Mouse (Mus musculus) intestine, postnatal 0 days (tissue): ENCODE results near the gene Ccdc85c. TPM values are rescaled to one million over a fixed set of nuclear protein-coding genes. Genes with fewer than 3 reads are reported as not detected.

Experiments
- ATAC-seq: fragments of 200-750 bp; cut with Nextera tagmentation; 2 replicates; pipeline ENCODE4 v1.8.0; 2017; ENCODE audit warnings: mild to moderate bottlenecking, moderate TSS enrichment, moderate library complexity
- H3K27ac ChIP-seq: fragments of 300-500 bp; sonication (generic); 2 replicates; pipeline ENCODE4 v1.5.1; 2014; ENCODE audit warnings: mild to moderate bottlenecking, low read depth, low read length, moderate library complexity
- H3K27me3 ChIP-seq: fragments of 300-500 bp; sonication (generic); replicated peaks from 2 replicates; pipeline ENCODE4 v1.6.1; 2014; ENCODE audit warnings: low read length, mixed read lengths; ENCODE audit not compliant: control insufficient read depth, insufficient read depth
- H3K36me3 ChIP-seq: fragments of 300-500 bp; sonication (generic); 2 replicates; pipeline ENCODE4 v1.6.1; 2014; ENCODE audit warnings: mild to moderate bottlenecking, moderate library complexity; ENCODE audit not compliant: control insufficient read depth, insufficient read depth
- H3K4me1 ChIP-seq: fragments of 300-500 bp; sonication (generic); replicated peaks from 2 replicates; pipeline ENCODE4 v1.6.1; 2014; ENCODE audit warnings: antibody characterized with exemption, low read length, mixed read lengths; ENCODE audit not compliant: control insufficient read depth, insufficient read depth
- H3K4me2 ChIP-seq: fragments of 300-500 bp; sonication (generic); replicated peaks from 2 replicates; pipeline ENCODE4 v1.6.1; 2014; ENCODE audit warnings: low read depth, mild to moderate bottlenecking, moderate library complexity
- H3K4me3 ChIP-seq: fragments of 300-500 bp; sonication (generic); 2 replicates; pipeline ENCODE4 v1.5.1; 2014; ENCODE audit warnings: low read depth, low read length
- H3K9ac ChIP-seq: fragments of 300-500 bp; sonication (generic); 2 replicates; pipeline ENCODE4 v1.6.1; 2014; ENCODE audit warnings: mild to moderate bottlenecking, low read depth, low read length
- H3K9me3 ChIP-seq: fragments of 300-500 bp; sonication (generic); 2 replicates; pipeline ENCODE4 v1.6.1; 2016; ENCODE audit warnings: mixed run types; ENCODE audit not compliant: control insufficient read depth
- CTCF ChIP-seq: sonication (generic); IDR thresholded peaks from 2 replicates; pipeline ENCODE4 v1.5.1; 2016; ENCODE audit warnings: low read depth, mild to moderate bottlenecking, control low read depth, antibody characterized with exemption, moderate library complexity
- WGBS: fragments of 180-500 bp; shearing (Covaris S2); extraction: QIAGEN DNeasy Blood & Tissue Kit; methylation state at CpG from one replicate; pipeline ENCODE4 v1.1.7; 2014; 5-methylcytosine and 5-hydroxymethylcytosine counted together
- polyA plus RNA-seq: library from polyadenylated mRNA; unstranded; fragments of >200 nt; fragmentation: Nextera tagmentation; extraction: Ambion mirVana; gene quantifications from 2 replicates; pipeline ENCODE4 v1.2.1, GENCODE M21; 2015

Gene Ccdc85c
- polyA plus RNA-seq, 1 experiment from 2014 or later: 10.1 TPM

DNA sequence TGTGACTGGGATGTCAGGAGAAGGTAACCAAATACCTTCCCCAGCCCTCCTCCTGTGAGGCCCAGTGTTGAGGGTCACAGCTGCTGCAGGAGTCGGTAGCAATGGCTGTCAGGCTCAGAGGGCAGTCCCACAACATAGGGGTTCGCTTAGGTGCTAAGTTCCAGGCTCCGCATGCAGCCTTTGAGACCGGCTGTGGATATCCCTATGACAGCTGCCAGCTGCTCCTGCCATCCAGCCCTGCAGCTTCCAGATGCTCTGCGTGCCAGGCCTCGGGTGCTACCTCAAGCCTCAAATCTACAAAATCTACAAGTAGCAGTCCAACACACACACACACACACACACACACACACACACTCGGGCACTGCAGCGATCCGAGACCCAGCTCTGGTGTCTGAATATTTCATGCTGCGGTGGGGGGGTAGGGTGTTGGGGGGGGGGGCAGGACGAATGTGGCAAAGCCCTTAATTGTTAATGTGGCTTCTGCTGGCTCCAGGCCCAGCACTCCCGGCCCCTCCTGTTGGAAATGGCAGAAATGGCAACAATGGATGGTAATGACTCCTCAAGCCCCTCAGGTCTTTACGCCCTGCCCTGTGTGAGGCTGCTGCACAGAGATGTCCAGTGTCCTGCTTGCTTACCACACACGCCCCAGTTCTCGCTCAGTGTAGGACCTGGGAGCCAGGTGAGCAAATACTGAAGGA is 3.1 kb upstream of the Ccdc85c start:
- WGBS: 69% methylated on average over 15 of the region's 15 CpGs
- Histone ChIP-seq H3K4me1 (0 out of 2 replicates have a peak, but pooled peaks cover 6% of the 10 kb centered on the region), H3K27me3 (no peaks in the 10 kb centered on the region), H3K4me3 (no peak overlapping the region), H3K27ac (no peak overlapping the region), H3K9me3 (no peaks in the 10 kb centered on the region), H3K36me3 (no peaks in the 10 kb centered on the region), H3K4me2 (no peak overlapping the region), H3K9ac (no peak overlapping the region)
- no peak for ATAC-seq
- no peak for TF ChIP-seq CTCF

DNA sequence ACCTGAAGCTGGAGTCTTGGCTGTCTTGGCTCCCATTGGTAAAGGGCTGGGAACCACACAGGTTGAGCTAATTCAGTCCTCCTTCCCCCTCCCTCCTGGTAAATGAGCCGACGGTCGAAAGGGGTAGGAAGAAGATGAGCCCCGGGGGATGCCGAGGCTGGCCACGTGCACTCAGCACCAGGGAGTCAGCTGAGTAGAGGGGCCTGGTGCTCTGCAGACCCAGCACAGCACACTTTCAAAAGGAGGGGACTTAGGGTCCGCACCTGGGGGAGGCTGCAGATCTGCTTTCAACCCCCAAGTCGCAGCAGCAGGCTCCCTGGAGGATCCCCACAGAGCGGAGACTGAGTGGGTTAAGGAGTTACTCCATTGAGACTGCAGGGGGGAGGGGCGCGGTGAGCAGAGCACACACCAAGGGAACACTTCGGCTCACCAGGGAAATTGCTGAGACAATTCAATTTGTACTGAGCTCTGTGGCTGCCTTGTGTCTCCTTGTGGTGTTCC is 2.2 kb upstream of the Ccdc85c start:
- Histone ChIP-seq H3K9me3 (no peaks in the 10 kb centered on the region), H3K4me3 (no peak overlapping the region), H3K4me1 (0 out of 2 replicates have a peak, but pooled peaks cover 6% of the 10 kb centered on the region), H3K27ac (no peak overlapping the region), H3K4me2 (no peak overlapping the region), H3K9ac (no peak overlapping the region), H3K36me3 (no peaks in the 10 kb centered on the region), H3K27me3 (no peaks in the 10 kb centered on the region)
- ATAC-seq: no peak
- 41% methylated on average over 12 of the region's 12 CpGs for WGBS
- TF ChIP-seq CTCF: 0 out of 2 replicates have a peak, but pooled peaks have one; percentile 17

DNA sequence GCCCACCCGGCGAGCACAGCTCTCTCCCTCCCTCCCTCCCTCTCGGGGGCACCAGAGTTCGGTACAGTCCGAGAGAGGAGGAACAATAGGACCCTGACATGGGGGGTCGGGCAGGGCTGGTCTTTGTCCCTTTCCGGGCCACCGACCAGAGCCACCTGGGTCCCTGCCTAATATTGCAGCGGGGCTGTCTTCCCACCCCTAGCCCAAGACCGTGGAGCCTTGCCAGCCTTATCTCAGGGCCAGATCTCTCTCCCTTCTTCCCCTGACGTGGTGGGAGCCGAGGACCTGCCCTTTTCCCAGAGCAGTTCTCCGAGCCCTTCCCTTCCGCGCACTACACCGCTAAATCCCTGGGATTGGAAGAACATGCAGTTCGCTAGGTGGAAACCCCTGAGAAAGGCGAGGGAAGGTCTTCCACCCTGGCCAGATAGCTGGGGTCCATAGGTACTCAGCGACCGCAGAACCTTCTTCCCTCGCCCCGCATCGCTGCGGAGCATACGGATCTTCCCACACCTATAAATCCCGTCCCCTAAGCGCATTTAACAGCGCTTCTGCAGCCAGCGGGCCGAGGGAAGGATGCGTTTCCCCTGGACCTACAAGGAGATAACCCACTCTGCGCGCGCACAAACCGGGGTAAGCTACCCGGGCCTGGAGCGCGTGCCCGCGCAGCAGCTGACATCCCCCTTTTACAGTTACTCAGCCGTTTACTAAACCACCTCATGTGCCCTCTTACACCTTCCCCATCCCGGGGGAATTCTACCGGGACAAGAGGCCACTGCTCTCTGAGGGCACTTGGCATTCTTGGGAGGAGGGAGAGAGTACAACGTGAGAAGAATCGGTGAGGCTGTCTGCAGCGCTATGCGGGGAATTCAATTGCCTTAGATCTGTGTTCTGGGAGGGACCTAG is 946 bp upstream of the Ccdc85c start:
- no peak for TF ChIP-seq CTCF
- Histone ChIP-seq H3K9ac (peak overlapping the region; percentile 70), H3K36me3 (no peaks in the 10 kb centered on the region; the same call in 1 of the 2 replicates), H3K27me3 (no peaks in the 10 kb centered on the region), H3K27ac (peak overlapping the region; percentile 60), H3K4me2 (peak overlapping the region; percentile 99), H3K9me3 (no peaks in the 10 kb centered on the region), H3K4me3 (peak overlapping the region; percentile 73), H3K4me1 (peaks cover 6% of the 10 kb centered on the region; the same call in 1 of the 2 replicates)
- ATAC-seq: peak; percentile 11; the same call in 1 of the 2 replicates
- WGBS: under 1% methylated on average over 45 of the region's 47 CpGs

DNA sequence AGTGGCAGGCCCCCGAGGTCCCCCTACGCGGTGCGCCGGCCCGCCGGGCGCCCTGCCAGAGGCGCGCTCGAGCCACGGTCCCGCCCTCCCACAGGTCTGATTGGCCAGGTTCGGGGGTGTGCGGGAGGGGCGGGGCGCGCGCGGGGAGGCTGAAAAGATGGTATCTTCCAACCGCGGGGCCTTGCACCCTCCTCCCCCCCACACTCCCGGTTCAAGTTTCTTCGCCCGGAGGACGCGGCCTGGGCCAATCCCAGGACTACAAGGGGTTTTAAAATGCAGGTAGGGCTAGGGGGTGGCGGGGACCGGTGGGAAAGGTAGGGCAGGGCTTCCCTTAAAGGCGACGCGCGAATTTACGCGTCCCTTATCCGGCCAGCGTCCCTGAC is 274 bp upstream of the Ccdc85c start:
- 0% methylated on average over 29 of the region's 37 CpGs for WGBS
- Histone ChIP-seq H3K27me3 (no peaks in the 10 kb centered on the region), H3K4me1 (peaks cover 6% of the 10 kb centered on the region; the same call in 1 of the 2 replicates), H3K9me3 (no peaks in the 10 kb centered on the region), H3K4me2 (peak overlapping the region; percentile 99), H3K9ac (peak overlapping the region; percentile 81), H3K36me3 (no peaks in the 10 kb centered on the region; the same call in 1 of the 2 replicates), H3K27ac (peak overlapping the region; percentile 60), H3K4me3 (peak overlapping the region; percentile 73)
- peak; percentile 97 for ATAC-seq
- TF ChIP-seq CTCF: 0 out of 2 replicates have a peak, but pooled peaks have one; percentile 4

DNA sequence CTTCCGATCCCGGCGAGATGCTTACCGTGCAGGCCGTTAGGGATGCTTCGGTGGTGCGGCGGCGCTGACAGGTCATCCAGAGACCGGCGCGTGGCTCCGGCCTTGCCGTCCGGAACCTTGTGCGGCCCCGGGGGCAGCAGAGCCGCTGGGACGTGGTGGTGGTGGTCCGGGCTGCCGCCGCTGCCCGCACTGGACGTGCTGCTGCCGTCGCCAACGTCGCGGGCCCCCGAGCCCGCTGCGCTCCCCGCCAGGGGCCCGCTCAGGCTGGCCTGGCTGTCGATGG is 971 bp downstream of the Ccdc85c start:
- WGBS: 2% methylated on average over 32 of the region's 35 CpGs
- Histone ChIP-seq H3K4me2 (peak overlapping the region; percentile 99), H3K9me3 (no peaks in the 10 kb centered on the region), H3K36me3 (no peaks in the 10 kb centered on the region; the same call in 1 of the 2 replicates), H3K27ac (peak overlapping the region; percentile 81), H3K9ac (peak overlapping the region; percentile 81), H3K4me1 (peaks cover 6% of the 10 kb centered on the region; the same call in 1 of the 2 replicates), H3K27me3 (no peaks in the 10 kb centered on the region), H3K4me3 (peak overlapping the region; percentile 73)
- no peak for TF ChIP-seq CTCF
- ATAC-seq: no peak
